Mouse (Mus musculus) embryonic facial prominence, embryonic 10.5 days (tissue): ENCODE measurements at regions not wholly inside any gene's neighbourhood (a gene's known extent, or its start where the extent isn't known, plus 50 kb on each side); places are given as distances from the start of the nearest gene placed in this dataset.

Experiments used
- DNase-seq: peaks from one replicate; pipeline ENCODE4 v3.0.0-alpha.2; 2017; ENCODE audit warnings: low spot score
- H3K27ac ChIP-seq: fragments of 300-500 bp; sonication (generic); replicated peaks from 2 replicates; pipeline ENCODE4 v1.5.1; 2016; ENCODE audit warnings: mild to moderate bottlenecking
- H3K27me3 ChIP-seq: fragments of 300-500 bp; sonication (generic); replicated peaks from 2 replicates; pipeline ENCODE4 v1.6.1; 2016; ENCODE audit warnings: low read depth, mild to moderate bottlenecking; ENCODE audit not compliant: poor library complexity, severe bottlenecking
- H3K36me3 ChIP-seq: fragments of 300-500 bp; sonication (generic); replicated peaks from 2 replicates; pipeline ENCODE4 v1.6.1; 2016; ENCODE audit warnings: mild to moderate bottlenecking, moderate library complexity
- H3K4me1 ChIP-seq: fragments of 300-500 bp; sonication (generic); 2 replicates; pipeline ENCODE4 v1.6.1; 2016
- H3K4me3 ChIP-seq: fragments of 300-500 bp; sonication (generic); 2 replicates; pipeline ENCODE4 v1.5.1; 2016; ENCODE audit warnings: mild to moderate bottlenecking, moderate library complexity
- H3K9me3 ChIP-seq: fragments of 300-500 bp; sonication (generic); 2 replicates; pipeline ENCODE4 v1.6.1; 2016; ENCODE audit warnings: mild to moderate bottlenecking
- WGBS: fragments of 180-500 bp; shearing (Covaris S2); methylation state at CpG from one replicate; pipeline ENCODE4 v1.1.7; 2016; 5-methylcytosine and 5-hydroxymethylcytosine counted together

DNA sequence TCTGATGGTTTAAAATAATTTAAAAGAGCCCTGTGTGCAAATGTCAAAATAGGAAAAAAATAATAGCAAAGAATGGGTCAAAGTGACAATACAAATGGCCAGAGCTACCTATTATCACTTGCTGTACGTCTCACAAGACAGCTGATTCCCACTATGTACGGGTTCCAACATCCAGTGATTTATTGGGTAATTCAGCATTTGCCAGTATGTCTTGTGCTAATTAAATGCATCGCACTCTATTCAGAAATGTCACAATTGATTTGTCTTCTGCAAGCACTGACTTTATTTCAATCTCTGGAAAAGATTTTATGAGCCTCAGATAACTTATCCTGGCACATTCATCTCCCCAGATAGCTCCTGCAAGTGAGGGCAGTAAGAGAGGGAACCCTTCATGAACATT lies 55.1 kb upstream of the Pter start:
- 86% methylated on average over 3 of the region's 3 CpGs for WGBS
- H3K9me3 ChIP-seq: no peaks in the 10 kb centered on the region
- H3K4me1 ChIP-seq: no peaks in the 10 kb centered on the region
- H3K4me3 ChIP-seq: no peak overlapping the region
- no peaks in the 10 kb centered on the region for H3K36me3 ChIP-seq
- no peaks in the 10 kb centered on the region for H3K27me3 ChIP-seq
- no peak overlapping the region for H3K27ac ChIP-seq
- DNase-seq: no peak
